Mouse (Mus musculus): ENCODE measurements at regions not wholly inside any gene's neighbourhood (a gene's known extent, or its start where the extent isn't known, plus 50 kb on each side); places are given as distances from the start of the nearest gene placed in this dataset.

- TF ChIP-seq EP300 (IDR thresholded peaks at IDR 0.05; ENCODE audit: insufficient read depth, low read depth, low read length) (no peak), CTCF (IDR thresholded peaks at IDR 0.05; ENCODE audit: low read depth, low read length) (no peak), POLR2A (IDR thresholded peaks at IDR 0.05; ENCODE audit: insufficient read depth, low read length) (no peak)
These were observed 57.8 kb upstream of the Sash1 start for GRCm38 (mm10) chr10:8943698-8944097.

Data from ES-Bruce4 (cell line).